Mouse (Mus musculus) kidney, adult 2 months (tissue): ENCODE measurements around the gene Cmtm7.

ENCODE experiments used
- CTCF ChIP-seq: fragments of 200-500 bp; conservative IDR thresholded peaks from 2 replicates; pipeline ENCODE4 v1.5.1; 2011; ENCODE audit warnings: low read depth, mild to moderate bottlenecking, control low read depth, low read length, moderate library complexity, mixed read lengths; ENCODE audit not compliant: insufficient read depth, insufficient read length
- POLR2A ChIP-seq: fragments of 200-500 bp; IDR thresholded peaks from one replicate; pipeline ENCODE4 v1.6.1; 2011; ENCODE audit warnings: low read depth, low read length, control low read depth

GRCm38 (mm10) chr9:114805151-114805671 is 23.6 kb upstream of the Cmtm7 start:
- no peak for TF ChIP-seq CTCF
- no peak for TF ChIP-seq POLR2A
